Mouse (Mus musculus) neural tube, postnatal 0 days (tissue): Measurements from ENCODE around the gene Rhox2g. TPM values are rescaled to one million over a fixed set of nuclear protein-coding genes. Genes with fewer than 3 reads are reported as not detected.

Source experiments
- polyA plus RNA-seq: library from polyadenylated mRNA; unstranded; fragments of >200 nt; fragmentation: Nextera tagmentation; extraction: Ambion mirVana; gene quantifications from 2 replicates; pipeline ENCODE4 v1.2.1, GENCODE M21; 2015

Rhox2g gene
- polyA plus RNA-seq: not detected in 2 replicates

DNA sequence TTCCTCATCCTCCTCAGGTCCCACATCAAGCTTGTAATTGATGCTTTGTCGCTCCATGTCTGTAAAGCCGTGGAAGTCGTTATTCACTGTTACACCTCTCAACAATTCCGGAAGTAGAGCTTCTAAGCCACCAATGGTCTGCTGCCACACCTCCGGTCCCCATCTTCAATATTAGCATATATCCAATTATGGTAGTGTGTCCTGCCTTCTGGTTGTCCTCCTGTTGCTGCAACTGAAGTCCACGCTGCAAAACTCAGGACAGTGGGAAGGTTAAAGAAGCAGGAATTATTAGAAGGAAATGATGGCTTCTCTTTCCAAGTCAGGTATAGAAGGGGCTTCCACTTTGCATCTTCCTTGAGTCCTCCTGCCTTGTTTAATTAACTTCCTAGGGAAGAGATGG, at the start of gene Rhox2g:
TSS of gene Rhox2g (minus strand) at position 101 of the 400 bp plus-strand sequence.

GRCm38 (mm10) chrX:37673177-37673576, 29.9 kb upstream of the Rhox2g start, which contains the start of gene Rhox2h:
TSS of gene Rhox2h (minus strand) at chrX:37673277.

DNA sequence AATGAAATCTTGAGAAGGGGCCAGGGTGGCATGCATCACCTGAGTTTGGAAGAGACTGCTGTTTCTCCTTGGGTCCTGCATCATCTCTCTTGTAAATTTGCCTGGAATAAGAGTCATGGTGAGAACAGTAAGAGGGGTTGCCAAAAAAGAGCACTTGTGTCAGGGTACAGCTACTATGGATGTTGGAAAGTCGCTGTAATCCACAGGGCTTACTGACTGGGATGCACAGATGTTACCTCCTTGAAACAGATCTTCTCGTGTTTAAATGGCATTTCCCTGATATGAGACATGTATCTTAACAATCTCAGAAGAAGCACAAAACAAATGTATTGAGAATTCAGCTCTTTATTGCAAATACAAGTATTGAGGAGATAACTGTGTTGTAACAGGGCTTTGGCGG, 25.4 kb upstream of the Rhox2g start, which contains the start of gene Rhox3h:
TSS of gene Rhox3h (minus strand) at position 101 of the 400 bp plus-strand sequence.

GRCm38 (mm10) chrX:37651227-37651626, 8.0 kb upstream of the Rhox2g start, which contains the start of gene Rhox4g:
TSS of gene Rhox4g (minus strand) at chrX:37651327.

GRCm38 (mm10) chrX:37628512-37628911, 14.8 kb downstream of the Rhox2g start, which contains the start of gene Rhox3g:
TSS of gene Rhox3g (minus strand) at chrX:37628612.

DNA sequence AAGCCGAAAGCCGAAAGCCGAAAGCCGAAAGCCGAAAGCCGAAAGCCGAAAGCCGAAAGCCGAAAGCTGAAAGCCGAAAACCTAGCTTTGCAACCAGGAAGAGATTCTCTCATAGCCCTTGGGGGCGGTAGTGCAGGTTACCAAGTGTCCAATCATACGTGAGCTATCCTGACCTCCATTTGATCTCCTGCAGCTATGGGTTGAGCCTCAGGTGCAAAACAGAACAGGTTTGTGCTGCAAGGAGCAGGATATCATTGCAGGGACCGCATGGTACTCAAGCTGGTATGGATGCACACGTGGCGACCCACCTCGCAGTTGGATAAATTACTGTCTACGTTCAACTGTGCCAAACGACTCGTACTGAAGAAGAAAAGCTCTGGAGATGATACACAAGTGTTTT, 35.7 kb downstream of the Rhox2g start, which contains the start of gene Rhox4f:
TSS of gene Rhox4f (minus strand) at position 101 of the 400 bp plus-strand sequence.

Other genes with a start within 250 kb of the Rhox2g start
- gene Rhox2b, start 231.4 kb downstream of the Rhox2g start, polyA plus RNA-seq: not detected in 2 replicates
- gene Rhox4b, start 211.0 kb downstream of the Rhox2g start, polyA plus RNA-seq: not detected in 2 replicates
- not detected in 2 replicates for gene Rhox2c, start 189.8 kb downstream of the Rhox2g start, polyA plus RNA-seq
- gene Rhox3c, start 184.9 kb downstream of the Rhox2g start, polyA plus RNA-seq: not detected in 2 replicates
- not detected in 2 replicates for gene Rhox4c, start 163.1 kb downstream of the Rhox2g start, polyA plus RNA-seq
- not detected in 2 replicates for gene Rhox2d, start 150.0 kb downstream of the Rhox2g start, polyA plus RNA-seq
- not detected in 2 replicates for gene Rhox4d, start 129.1 kb downstream of the Rhox2g start, polyA plus RNA-seq
- gene Rhox2e, start 113.0 kb downstream of the Rhox2g start, polyA plus RNA-seq: not detected in 2 replicates
- gene Rhox3e, start 101.5 kb downstream of the Rhox2g start, polyA plus RNA-seq: not detected in 2 replicates
- not detected in 2 replicates for gene Rhox4e, start 86.1 kb downstream of the Rhox2g start, polyA plus RNA-seq
- gene Rhox2f, start 72.1 kb downstream of the Rhox2g start, polyA plus RNA-seq: not detected in 2 replicates
- gene Rhox3f, start 62.5 kb downstream of the Rhox2g start, polyA plus RNA-seq: not detected in 2 replicates
- gene Rhox4f, start 35.8 kb downstream of the Rhox2g start, polyA plus RNA-seq: not detected in 2 replicates
- gene Rhox3g, start 14.9 kb downstream of the Rhox2g start, polyA plus RNA-seq: not detected in 2 replicates
- not detected in 2 replicates for gene Rhox4g, start 7.9 kb upstream of the Rhox2g start, polyA plus RNA-seq
- gene Rhox3h, start 25.3 kb upstream of the Rhox2g start, polyA plus RNA-seq: not detected in 2 replicates
- gene Rhox2h, start 29.8 kb upstream of the Rhox2g start, polyA plus RNA-seq: not detected in 2 replicates
- 0.35 and 0.75 TPM in 2 replicates for gene Rhox5, start 161.4 kb upstream of the Rhox2g start, polyA plus RNA-seq
- gene Rhox6, start 183.4 kb upstream of the Rhox2g start, polyA plus RNA-seq: not detected in 2 replicates
- not detected in 2 replicates for gene Rhox7a, start 188.2 kb upstream of the Rhox2g start, polyA plus RNA-seq
- gene Rhox8, start 235.5 kb upstream of the Rhox2g start, polyA plus RNA-seq: not detected in 2 replicates